Mouse (Mus musculus): ENCODE measurements around the gene Ing5.
A peak's percentile ranks its signal among the peaks of the same experiment; 100 is the strongest.
"Not testable (repeated sequence)": the region's sequence is repeated elsewhere in the genome, so short reads cannot be mapped to it uniquely, and the experiment has no call there.

Gene Ing5

DNA sequence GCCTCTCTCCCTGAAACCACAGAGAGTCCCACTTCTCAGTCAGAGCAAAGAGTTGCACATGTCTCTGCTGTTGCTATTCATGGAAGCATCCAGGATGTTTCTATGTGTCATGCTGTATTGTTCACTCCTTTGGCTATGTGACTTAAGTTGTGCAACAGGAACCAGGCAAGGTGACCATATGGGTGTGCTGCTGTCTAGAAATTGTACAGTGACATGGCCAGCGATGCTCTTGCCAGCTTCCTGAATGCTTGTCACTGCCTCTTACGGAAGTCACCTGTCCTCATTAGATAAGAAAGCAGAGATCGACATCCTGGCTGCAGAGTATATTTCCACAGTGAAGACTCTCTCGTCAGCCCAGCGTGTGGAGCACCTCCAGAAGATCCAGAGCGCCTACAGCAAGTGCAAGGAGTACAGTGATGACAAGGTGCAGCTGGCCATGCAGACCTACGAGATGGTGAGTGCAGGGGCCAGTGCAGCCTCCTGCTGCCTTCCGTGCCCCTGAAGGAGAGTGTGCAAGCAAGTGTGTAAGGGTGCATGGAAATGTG lies 7.8 kb downstream of the Ing5 start:
- no peak for DNase-seq (ENCODE audit: low spot score)

DNA sequence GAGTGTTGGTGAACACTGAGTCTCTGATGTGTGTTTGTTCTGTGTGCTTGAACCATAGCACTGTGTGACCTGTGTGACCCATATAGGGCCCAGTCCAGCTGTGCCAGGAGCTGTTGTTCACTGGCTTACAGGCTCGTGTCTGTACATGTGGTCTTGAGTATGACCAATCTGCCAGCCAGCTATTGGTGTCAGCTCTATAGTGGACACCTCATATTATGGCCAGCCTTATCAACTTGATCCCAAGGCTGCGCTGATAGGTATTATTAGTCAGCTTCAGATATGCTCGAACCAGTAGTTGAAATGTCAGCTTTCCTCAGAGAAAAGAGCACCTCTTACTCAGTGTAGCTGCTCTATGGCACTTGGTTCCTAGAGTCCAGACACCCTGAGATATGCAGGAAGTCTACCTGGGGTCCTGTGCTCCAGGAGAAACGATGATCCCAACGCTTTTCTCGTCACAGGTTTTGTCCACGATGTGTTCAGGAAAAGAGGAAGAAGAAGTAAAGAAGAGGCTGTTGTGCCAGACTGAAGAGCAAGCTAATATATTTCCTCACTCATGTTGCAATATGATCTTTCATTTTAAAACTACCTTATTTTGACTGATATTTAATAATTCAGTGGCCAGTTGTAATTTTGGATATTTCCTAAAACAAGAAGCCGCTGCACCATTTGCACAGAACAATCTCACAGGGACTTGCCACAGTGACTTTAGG lies 14.2 kb downstream of the Ing5 start:
- DNase-seq (ENCODE audit: low spot score), result no peak

DNA sequence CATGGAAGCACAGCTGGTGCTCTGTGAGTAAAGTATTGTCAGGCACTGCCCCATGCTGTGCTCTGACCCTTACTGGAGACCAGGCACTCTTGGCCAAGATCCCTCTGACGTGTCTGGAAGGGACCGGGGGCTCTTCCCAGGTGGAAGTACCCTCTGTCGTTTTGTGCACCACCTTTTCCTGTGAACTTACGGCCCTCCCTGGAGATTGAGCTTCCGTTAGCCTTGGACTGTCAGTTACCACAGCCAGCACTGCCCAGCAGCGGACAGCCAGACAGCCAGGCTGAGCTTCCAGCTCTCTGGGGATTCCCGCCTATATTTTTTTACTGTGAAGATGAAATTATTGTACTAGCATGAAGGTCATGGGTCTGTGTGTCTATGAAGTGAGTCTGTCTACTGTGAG lies 15.0 kb downstream of the Ing5 start:
- DNase-seq (ENCODE audit: low spot score), result no peak

- DNase-seq (ENCODE audit: low spot score), result no peak
These were observed 20.2 kb downstream of the Ing5 start for GRCm38 (mm10) chr1:93823796-93824495.

GRCm38 (mm10) chr1:93824609-93825008 lies 20.8 kb downstream of the Ing5 start, which contains the start of gene D2hgdh:
Gene D2hgdh, plus strand, starts transcription at chr1:93824909.
- DNase-seq (ENCODE audit: low spot score), result no peak

GRCm38 (mm10) chr1:93825105-93825674 lies 21.4 kb downstream of the Ing5 start:
- DNase-seq (ENCODE audit: low spot score), result peak; percentile 94

- no peak for DNase-seq (ENCODE audit: low spot score)
These were observed 22.2 kb downstream of the Ing5 start for GRCm38 (mm10) chr1:93825771-93826539.

DNA sequence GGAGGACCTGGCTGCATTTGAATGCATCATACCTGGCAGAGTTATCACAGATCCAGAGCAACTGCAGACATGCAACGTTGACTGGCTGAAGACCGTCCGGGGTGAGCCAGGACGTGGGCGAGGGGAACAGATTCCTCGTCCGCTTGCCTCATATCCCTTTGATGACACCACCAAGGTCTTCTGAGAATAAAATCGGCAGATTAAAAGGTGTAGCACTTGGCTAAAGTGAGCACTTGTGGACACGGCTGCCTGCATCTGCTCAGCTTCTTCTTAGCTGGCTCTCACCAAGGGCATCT lies 22.7 kb downstream of the Ing5 start:
- DNase-seq (ENCODE audit: low spot score), result no peak

DNA sequence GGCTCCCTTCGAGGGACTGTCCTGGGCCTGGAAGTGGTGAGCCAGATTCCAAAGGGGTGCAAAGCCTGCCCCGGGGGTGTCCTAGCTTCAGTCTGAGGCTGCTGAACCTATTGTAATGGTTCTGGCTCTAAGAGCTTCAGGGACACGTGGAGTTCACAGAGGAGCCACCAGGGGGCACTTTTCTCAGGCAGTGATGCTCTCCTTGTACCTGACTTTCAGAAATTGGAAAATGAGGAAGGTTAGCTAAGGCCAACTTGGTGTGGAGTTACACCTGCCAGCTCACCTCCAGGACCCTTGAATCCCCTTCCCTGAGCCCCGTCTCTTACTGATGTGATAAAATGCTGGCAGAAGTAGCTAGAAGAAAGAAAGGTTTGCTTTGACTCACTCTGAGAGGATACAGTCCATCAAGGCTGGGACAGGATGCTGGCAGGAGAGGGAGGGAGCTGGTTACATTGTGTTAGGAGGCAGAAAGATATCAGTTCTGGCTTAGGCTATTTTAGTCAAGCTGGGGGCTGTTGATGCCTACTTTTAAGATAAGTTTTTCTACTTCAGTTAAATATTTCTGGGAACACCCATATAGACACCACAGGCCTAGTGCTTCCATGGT lies 29.1 kb downstream of the Ing5 start:
- DNase-seq (ENCODE audit: low spot score), result not testable (repeated sequence)

GRCm38 (mm10) chr1:93834671-93835150 lies 30.9 kb downstream of the Ing5 start:
- no peak for DNase-seq (ENCODE audit: low spot score)

- DNase-seq (ENCODE audit: low spot score), result no peak
These were observed 31.4 kb downstream of the Ing5 start for GRCm38 (mm10) chr1:93835211-93835610.

GRCm38 (mm10) chr1:93835876-93836531 lies 32.2 kb downstream of the Ing5 start:
- no peak for DNase-seq (ENCODE audit: low spot score)

- no peak for DNase-seq (ENCODE audit: low spot score)
These were observed 32.8 kb downstream of the Ing5 start for GRCm38 (mm10) chr1:93836532-93836913.

- DNase-seq (ENCODE audit: low spot score), result no peak
These were observed 33.6 kb downstream of the Ing5 start for GRCm38 (mm10) chr1:93837335-93837734.

GRCm38 (mm10) chr1:93838569-93838968 lies 34.8 kb downstream of the Ing5 start:
- not testable (repeated sequence) for DNase-seq (ENCODE audit: low spot score)

DNA sequence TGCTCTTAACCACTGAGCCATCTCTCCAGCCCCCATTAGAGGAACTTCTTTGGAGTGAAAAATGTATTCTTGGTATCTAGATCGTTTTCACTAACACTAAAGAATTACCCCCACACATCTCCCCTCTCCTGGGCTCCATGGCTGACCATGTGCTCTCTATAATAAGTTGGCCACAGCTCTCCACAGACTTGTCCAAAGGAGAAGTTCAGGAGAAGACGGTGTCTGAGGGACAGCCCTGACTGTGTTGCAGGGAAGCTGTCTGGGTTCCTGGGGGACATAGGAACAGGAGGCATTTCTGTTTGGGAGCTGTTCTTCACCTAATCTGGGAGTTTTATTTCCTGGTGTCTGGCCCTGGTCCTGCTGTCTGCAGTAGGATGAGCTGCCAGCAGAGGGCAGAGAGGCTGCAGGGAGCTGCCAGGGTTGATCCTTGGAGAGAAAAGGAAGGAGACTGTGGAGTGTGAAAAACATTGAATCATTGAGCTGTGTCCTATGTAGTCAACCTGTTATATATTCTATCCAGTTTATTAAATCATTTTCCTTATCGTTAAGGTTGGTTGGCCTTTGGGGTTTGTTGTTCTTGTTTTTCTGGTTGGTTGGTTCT lies 42.1 kb downstream of the Ing5 start:
- not testable (repeated sequence) for DNase-seq (ENCODE audit: low spot score)

- DNase-seq (ENCODE audit: low spot score), result not testable (repeated sequence)
These were observed 52.0 kb downstream of the Ing5 start for GRCm38 (mm10) chr1:93855790-93856189.

DNA sequence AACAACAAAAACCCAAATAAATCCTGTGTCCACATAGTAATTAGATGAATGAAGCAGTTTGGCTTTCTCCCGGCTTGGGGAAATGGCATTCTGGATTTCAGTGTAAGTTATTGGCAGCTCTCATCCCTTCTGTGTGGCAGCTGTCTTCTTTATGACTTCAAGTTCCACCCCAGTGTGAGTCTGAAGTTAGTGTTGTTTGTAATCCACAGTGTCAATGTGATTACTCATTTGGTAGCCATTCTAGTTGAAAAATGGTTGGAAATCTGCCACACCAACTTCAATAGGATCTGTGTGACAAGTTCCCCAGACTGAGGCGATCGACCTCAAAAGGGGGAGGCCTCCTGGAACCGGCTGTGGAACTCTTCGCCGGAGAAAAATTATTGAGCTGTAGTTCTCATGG lies 53.6 kb downstream of the Ing5 start:
- DNase-seq (ENCODE audit: low spot score), result peak; percentile 30

- DNase-seq (ENCODE audit: low spot score), result no peak
These were observed 54.2 kb downstream of the Ing5 start for GRCm38 (mm10) chr1:93857991-93858390.

DNA sequence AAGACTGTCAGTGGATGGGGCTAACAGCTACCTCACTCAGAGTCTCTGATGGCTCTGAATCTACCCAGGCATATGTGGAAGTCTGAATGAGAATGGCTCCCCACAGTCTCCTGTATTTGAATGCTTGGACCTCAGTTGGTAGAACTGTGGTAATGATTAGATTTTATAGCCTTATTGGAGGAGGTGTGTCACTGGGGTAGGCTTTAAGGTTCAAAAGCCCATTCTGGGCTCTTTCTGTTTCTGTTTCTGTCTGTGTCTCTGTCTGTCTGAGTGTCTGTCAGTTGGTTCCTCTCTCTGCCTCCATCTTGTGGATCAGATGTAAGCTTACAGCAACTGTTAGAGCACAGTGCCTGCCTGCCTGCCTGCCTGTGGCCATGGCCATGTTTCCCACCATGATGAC lies 55.9 kb downstream of the Ing5 start:
- no peak for DNase-seq (ENCODE audit: low spot score)

- DNase-seq (ENCODE audit: low spot score), result not testable (repeated sequence)
These were observed 57.3 kb downstream of the Ing5 start, which contains the start of gene Gal3st2 for GRCm38 (mm10) chr1:93861048-93861447. Gene Gal3st2, plus strand, starts transcription at chr1:93861306.
